Mouse (Mus musculus): ENCODE results near the gene Eepd1.

DNA sequence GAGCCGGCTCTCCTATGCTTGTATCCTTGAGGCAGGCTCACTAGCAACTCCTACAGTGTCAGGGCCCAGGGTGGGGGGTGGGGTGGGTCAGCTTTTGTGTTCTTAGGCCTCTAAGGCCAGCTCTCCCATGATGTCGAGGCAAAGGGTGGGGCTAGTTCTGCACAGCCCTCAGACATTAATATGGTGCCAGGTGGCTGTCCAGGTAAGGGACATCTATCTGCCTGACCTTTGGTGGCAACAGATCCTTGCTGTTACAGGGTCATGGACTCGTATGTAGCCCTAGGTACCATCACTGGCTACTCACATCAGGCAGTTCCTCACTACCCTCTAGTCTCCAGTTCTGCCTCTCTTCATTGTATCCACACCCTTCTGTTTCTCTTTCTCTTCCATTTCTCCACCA is 87.4 kb downstream of the Eepd1 start:
- no peak for TF ChIP-seq CTCF (IDR thresholded peaks at IDR 0.05; ENCODE audit: borderline replicate concordance, control insufficient read depth, extremely low read depth, insufficient read depth, low read length, poor library complexity)
- no peak for TF ChIP-seq POLR2A (IDR thresholded peaks at IDR 0.05; ENCODE audit: control insufficient read depth, extremely low read depth, insufficient read depth, low read length, poor library complexity)

Data from thymus, adult 2 months (tissue).